Mouse (Mus musculus) forebrain, postnatal 0 days (tissue): Measurements from ENCODE around the gene Creld1. TPM values are rescaled to one million over a fixed set of nuclear protein-coding genes. Genes with fewer than 3 reads are reported as not detected.

Experiments
- ATAC-seq: fragments of 200-750 bp; cut with Nextera tagmentation; 2 replicates; pipeline ENCODE4 v1.8.0; 2017; ENCODE audit warnings: mild to moderate bottlenecking, moderate library complexity
- DNase-seq: peaks from one replicate; pipeline ENCODE4 v3.0.0-alpha.2; 2015
- H3K27ac ChIP-seq: fragments of 300-500 bp; sonication (generic); 2 replicates; pipeline ENCODE4 v1.5.1; 2014; ENCODE audit warnings: low read depth, mild to moderate bottlenecking, antibody characterized with exemption, low read length, moderate library complexity, mixed read lengths
- H3K27me3 ChIP-seq: fragments of 300-500 bp; sonication (generic); 2 replicates; pipeline ENCODE4 v1.6.1; 2014; ENCODE audit warnings: mild to moderate bottlenecking, low read length, mixed read lengths; ENCODE audit not compliant: insufficient read depth
- H3K36me3 ChIP-seq: fragments of 300-500 bp; sonication (generic); 2 replicates; pipeline ENCODE4 v1.6.1; 2014; ENCODE audit warnings: mild to moderate bottlenecking, moderate library complexity; ENCODE audit not compliant: insufficient read depth
- H3K4me1 ChIP-seq: fragments of 300-500 bp; sonication (generic); 2 replicates; pipeline ENCODE4 v1.6.1; 2014; ENCODE audit warnings: antibody characterized with exemption; ENCODE audit not compliant: insufficient read depth
- H3K4me2 ChIP-seq: fragments of 300-500 bp; sonication (generic); 2 replicates; pipeline ENCODE4 v1.6.1; 2014; ENCODE audit warnings: low read depth, mild to moderate bottlenecking, moderate library complexity
- H3K4me3 ChIP-seq: fragments of 300-500 bp; sonication (generic); 2 replicates; pipeline ENCODE4 v1.5.1; 2014; ENCODE audit warnings: low read depth, low read length, mixed read lengths
- H3K9ac ChIP-seq: fragments of 300-500 bp; sonication (generic); 2 replicates; pipeline ENCODE4 v1.6.1; 2014; ENCODE audit warnings: mild to moderate bottlenecking
- H3K9me3 ChIP-seq: fragments of 300-500 bp; sonication (generic); 2 replicates; pipeline ENCODE4 v1.6.1; 2016; ENCODE audit warnings: low read length
- CTCF ChIP-seq: sonication (generic); IDR thresholded peaks from 2 replicates; pipeline ENCODE4 v1.5.1; 2016; ENCODE audit warnings: antibody characterized with exemption, control low read depth, low read depth
- WGBS: fragments of 180-500 bp; shearing (Covaris S2); extraction: QIAGEN DNeasy Blood & Tissue Kit; methylation state at CpG from one replicate; pipeline ENCODE4 v1.1.7; 2014; 5-methylcytosine and 5-hydroxymethylcytosine counted together
- polyA plus RNA-seq: library from polyadenylated mRNA; unstranded; fragments of >200 nt; fragmentation: Nextera tagmentation; extraction: Ambion mirVana; gene quantifications from 2 replicates; pipeline ENCODE4 v1.2.1, GENCODE M21; 2015
- total RNA-seq: library from RNA; depleted of rRNA; stranded (reverse); fragments of >200 nt; gene quantifications from 2 replicates; pipeline ENCODE4 v1.2.3, GENCODE M21; 2014

The Creld1 gene
- total and polyA plus RNA-seq, 2 experiments from 2014 or later = 34.0 to 52.7 TPM

DNA sequence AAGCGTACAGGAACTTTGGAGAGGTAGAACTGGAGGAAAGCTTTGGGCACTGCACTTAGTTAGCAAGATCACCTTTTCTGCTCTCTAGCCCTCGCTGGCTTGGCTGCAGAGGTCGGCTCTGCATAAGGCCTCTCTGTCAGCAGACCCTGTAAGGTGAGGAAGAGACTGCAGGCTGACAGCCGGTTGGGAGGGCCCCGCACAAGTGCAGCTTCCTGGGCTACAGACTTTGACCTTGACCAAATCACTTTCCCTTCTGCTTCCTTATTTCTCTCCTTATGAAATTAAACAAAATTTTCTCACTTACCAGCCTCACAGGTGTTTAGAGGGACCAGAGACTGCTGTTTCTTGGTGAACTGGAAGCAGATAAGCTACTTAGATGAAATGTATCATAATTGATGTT is 28.1 kb upstream of the Creld1 start:
- no peak for TF ChIP-seq CTCF
- H3K9ac ChIP-seq = no peak overlapping the region
- DNase-seq = no peak
- 77% methylated on average over 5 of the region's 5 CpGs for WGBS
- no peaks in the 10 kb centered on the region for H3K27me3 ChIP-seq
- no peak overlapping the region for H3K27ac ChIP-seq
- no peaks in the 10 kb centered on the region for H3K4me1 ChIP-seq
- no peak overlapping the region for H3K4me2 ChIP-seq
- no peaks in the 10 kb centered on the region for H3K36me3 ChIP-seq
- H3K4me3 ChIP-seq = no peak overlapping the region
- ATAC-seq = no peak
- H3K9me3 ChIP-seq = no peaks in the 10 kb centered on the region

DNA sequence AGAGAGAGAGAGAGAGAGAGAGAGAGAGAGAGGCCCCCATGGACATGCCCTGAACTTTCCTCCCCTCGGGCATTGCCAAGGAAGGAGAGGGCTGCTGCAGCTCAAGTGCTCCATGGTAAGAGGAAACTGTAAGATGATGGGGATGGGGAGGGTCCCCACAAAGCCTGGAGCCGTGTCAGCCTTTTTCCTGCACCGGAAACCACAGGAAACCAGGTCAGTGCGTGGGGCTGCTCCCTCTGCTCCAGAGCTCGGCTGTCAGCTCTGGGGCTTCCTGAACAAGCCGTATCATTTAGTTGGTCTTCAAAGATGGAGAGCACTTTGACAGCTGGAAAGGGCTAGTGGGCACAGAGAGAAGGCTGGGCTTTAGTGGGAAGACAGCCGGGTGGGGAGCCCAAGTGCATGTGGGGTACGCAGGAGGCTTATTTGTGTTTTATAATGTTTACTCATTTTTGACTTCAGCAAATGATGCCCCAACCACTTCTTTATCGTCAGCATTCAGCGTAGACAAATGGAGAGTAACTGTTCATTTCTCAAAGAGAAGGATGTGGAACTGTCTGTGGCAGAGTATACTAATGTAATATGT is 25.1 kb upstream of the Creld1 start, which contains the start of gene Il17re:
TSS of gene Il17re (plus strand) at position 533 of the 583 bp plus-strand sequence.
- no peak for DNase-seq
- Histone ChIP-seq H3K4me2 (no peak within 1 kb of the TSS), H3K4me3 (no peak within 1 kb of the TSS), H3K9me3 (no peaks in the 10 kb centered on the region), H3K27me3 (no peaks in the 10 kb centered on the region), H3K4me1 (no peaks in the 10 kb centered on the region), H3K36me3 (no peaks in the 10 kb centered on the region), H3K27ac (no peak within 1 kb of the TSS), H3K9ac (no peak within 1 kb of the TSS)
- ATAC-seq = no peak
- WGBS = 78% methylated on average over 10 of the region's 10 CpGs
- no peak for TF ChIP-seq CTCF

DNA sequence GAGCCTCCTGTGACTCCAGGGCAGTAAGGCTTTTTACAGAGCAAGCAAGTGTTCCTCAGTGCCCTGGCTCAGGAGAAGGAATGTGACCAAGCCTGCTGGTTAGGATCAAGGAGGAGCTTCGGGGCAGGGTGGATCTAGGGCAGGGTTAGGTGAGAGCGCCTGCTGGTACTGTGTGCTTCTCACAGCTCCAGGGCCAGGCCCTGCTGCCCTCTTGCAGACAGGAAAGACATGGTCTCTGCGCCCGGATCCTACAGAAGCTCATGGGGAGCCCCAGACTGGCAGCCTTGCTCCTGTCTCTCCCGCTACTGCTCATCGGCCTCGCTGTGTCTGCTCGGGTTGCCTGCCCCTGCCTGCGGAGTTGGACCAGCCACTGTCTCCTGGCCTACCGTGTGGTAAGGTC is 24.5 kb upstream of the Creld1 start:
- Histone ChIP-seq H3K4me3 (no peak overlapping the region), H3K27me3 (no peaks in the 10 kb centered on the region), H3K4me1 (no peaks in the 10 kb centered on the region), H3K36me3 (no peaks in the 10 kb centered on the region), H3K4me2 (no peak overlapping the region), H3K27ac (no peak overlapping the region), H3K9ac (no peak overlapping the region), H3K9me3 (no peaks in the 10 kb centered on the region)
- no peak for TF ChIP-seq CTCF
- WGBS = 73% methylated on average over 10 of the region's 10 CpGs
- no peak for ATAC-seq
- DNase-seq = no peak

DNA sequence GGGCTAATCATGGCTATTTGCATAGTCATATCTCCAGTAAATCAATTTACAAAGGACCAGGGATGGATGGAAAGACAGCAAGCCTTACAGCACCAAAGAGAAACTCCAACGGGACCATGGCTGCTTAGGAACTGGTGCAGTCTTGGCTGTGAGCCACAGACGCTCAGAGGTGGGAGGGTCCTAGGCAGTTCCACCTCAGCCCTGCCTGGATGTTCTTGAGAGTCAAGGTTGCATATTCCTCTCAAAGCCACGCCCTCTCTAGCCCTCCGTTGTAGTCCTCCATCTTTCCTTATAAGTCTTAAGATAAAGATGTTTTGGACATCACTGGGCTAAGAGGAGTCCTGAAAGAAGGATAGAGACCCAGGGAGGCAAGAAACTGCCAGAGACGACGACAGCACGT is 19.1 kb upstream of the Creld1 start:
- Histone ChIP-seq H3K9me3 (no peaks in the 10 kb centered on the region), H3K4me2 (no peak overlapping the region), H3K4me1 (no peaks in the 10 kb centered on the region), H3K9ac (no peak overlapping the region), H3K4me3 (no peak overlapping the region), H3K36me3 (no peaks in the 10 kb centered on the region), H3K27me3 (no peaks in the 10 kb centered on the region), H3K27ac (no peak overlapping the region)
- TF ChIP-seq CTCF = no peak
- DNase-seq (no peak), ATAC-seq (no peak)
- 63% methylated on average over 7 of the region's 7 CpGs for WGBS

DNA sequence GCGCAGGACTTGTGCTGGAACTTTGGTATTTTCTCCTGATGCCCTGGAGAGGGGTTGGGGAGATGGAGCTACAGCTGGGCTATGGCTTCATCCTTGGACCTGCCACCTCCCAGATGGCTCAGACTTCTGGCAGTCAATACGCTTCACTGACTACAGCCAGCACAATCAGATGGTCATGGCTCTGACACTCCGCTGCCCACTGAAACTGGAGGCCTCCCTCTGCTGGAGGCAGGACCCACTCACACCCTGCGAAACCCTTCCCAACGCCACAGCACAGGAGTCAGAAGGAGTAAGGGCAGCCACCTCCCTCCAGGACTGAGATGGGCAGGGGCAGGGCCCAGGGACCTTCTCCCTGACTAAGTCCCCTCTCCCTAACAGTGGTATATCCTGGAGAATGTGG is 17.5 kb upstream of the Creld1 start:
- Histone ChIP-seq H3K9ac (no peak overlapping the region), H3K27me3 (peaks cover 8% of the 10 kb centered on the region), H3K36me3 (no peaks in the 10 kb centered on the region), H3K4me3 (no peak overlapping the region), H3K9me3 (no peaks in the 10 kb centered on the region), H3K4me2 (no peak overlapping the region), H3K27ac (no peak overlapping the region), H3K4me1 (0 out of 2 replicates have a peak, but pooled peaks cover 4% of the 10 kb centered on the region)
- 54% methylated on average over 5 of the region's 5 CpGs for WGBS
- TF ChIP-seq CTCF = peak; percentile 32; the same call in 1 of the 2 replicates
- ATAC-seq (no peak), DNase-seq (no peak)

DNA sequence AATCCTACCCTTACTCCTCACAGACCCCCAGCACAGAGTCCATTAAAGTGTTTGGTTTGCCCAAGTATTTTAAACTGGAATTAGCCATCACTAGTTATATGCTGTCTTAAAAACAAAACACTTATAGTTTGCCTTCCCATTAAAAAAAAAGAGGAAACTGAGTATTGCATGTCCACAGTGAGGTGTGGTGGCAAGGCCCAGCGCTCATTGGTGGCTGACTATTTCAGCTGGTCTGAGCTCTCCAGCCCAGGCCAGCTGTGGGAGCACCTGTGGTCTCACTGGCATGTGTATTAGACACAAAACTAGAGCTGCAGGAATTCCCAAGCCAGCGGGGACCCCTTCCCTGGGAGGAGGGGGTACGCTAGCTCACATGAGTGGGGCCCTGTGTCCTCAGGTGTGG is 14.6 kb upstream of the Creld1 start:
- Histone ChIP-seq H3K27me3 (peaks cover 13% of the 10 kb centered on the region), H3K4me3 (no peak overlapping the region), H3K9me3 (no peaks in the 10 kb centered on the region), H3K4me2 (no peak overlapping the region), H3K9ac (no peak overlapping the region), H3K36me3 (no peaks in the 10 kb centered on the region), H3K4me1 (0 out of 2 replicates have a peak, but pooled peaks cover 4% of the 10 kb centered on the region), H3K27ac (no peak overlapping the region)
- DNase-seq = no peak
- TF ChIP-seq CTCF = no peak
- ATAC-seq = no peak
- 70% methylated on average over 3 of the region's 3 CpGs for WGBS

DNA sequence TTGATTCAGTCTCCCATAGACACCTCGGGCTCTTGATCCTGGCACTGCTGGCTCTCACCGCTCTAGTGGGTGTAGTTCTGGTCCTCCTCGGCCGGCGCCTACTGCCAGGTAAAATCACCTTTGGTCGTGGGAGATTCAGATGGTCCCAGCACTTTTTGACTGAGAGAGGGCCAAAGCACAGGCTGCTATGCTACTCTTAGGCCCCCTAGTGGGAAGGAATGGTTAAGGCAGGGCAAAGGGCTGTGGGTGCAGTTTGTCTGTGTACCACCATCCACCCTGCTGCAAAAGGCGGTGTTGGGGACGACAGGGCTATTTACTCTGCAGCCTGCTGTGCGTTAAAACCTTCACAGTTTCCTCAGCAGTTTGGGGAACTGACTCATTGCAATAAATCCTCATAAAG is 14.1 kb upstream of the Creld1 start:
- DNase-seq (peak; percentile 74), ATAC-seq (peak; percentile 89)
- WGBS = 8% methylated on average over 9 of the region's 9 CpGs
- H3K4me2 ChIP-seq = peak overlapping the region; percentile 59
- H3K9ac ChIP-seq = peak overlapping the region; percentile 41; the same call in 1 of the 2 replicates
- H3K36me3 ChIP-seq = no peaks in the 10 kb centered on the region
- no peaks in the 10 kb centered on the region for H3K9me3 ChIP-seq
- H3K27ac ChIP-seq = no peak overlapping the region
- peak; percentile 75 for TF ChIP-seq CTCF
- peaks cover 13% of the 10 kb centered on the region for H3K27me3 ChIP-seq
- peak overlapping the region; percentile 29 for H3K4me3 ChIP-seq
- H3K4me1 ChIP-seq = 0 out of 2 replicates have a peak, but pooled peaks cover 4% of the 10 kb centered on the region
